Mouse (Mus musculus) monocyte, adult 2 months (primary cell): ENCODE results near the gene Slc25a17.

Experiments
- DNase-seq, 2 experiments: peaks; one replicate each; pipeline ENCODE4 v3.0.0; 2022; ENCODE audit warnings: low spot score in 2 of 2, low read depth in 1 of 2

Slc25a17 gene

GRCm38 (mm10) chr15:81302151-81302808, 58.3 kb downstream of the Slc25a17 start:
- no peak for DNase-seq

GRCm38 (mm10) chr15:81301193-81302070, 59.2 kb downstream of the Slc25a17 start:
- DNase-seq, result peak; percentile 68 to 73

GRCm38 (mm10) chr15:81300520-81301069, 60.0 kb downstream of the Slc25a17 start:
- DNase-seq, result no peak

GRCm38 (mm10) chr15:81299549-81299948, 61.1 kb downstream of the Slc25a17 start:
- no peak for DNase-seq

GRCm38 (mm10) chr15:81298213-81298612, 62.4 kb downstream of the Slc25a17 start:
- DNase-seq, result no peak

- DNase-seq, result no peak
These were observed 63.1 kb downstream of the Slc25a17 start for GRCm38 (mm10) chr15:81297543-81297942.

- DNase-seq, result no peak
These were observed 65.7 kb downstream of the Slc25a17 start for GRCm38 (mm10) chr15:81294897-81295296.

GRCm38 (mm10) chr15:81294386-81294785, 66.2 kb downstream of the Slc25a17 start:
- no peak for DNase-seq

- DNase-seq, result no peak
These were observed 69.9 kb downstream of the Slc25a17 start for GRCm38 (mm10) chr15:81290747-81291146.

GRCm38 (mm10) chr15:81290230-81290629, 70.4 kb downstream of the Slc25a17 start:
- DNase-seq, result no peak

GRCm38 (mm10) chr15:81284121-81284734, 76.4 kb downstream of the Slc25a17 start:
- DNase-seq, result no peak

GRCm38 (mm10) chr15:81278699-81279098, 81.9 kb downstream of the Slc25a17 start:
- DNase-seq, result no peak

GRCm38 (mm10) chr15:81277928-81278327, 82.7 kb downstream of the Slc25a17 start:
- no peak for DNase-seq

GRCm38 (mm10) chr15:81273361-81273760, 87.3 kb downstream of the Slc25a17 start:
- no peak for DNase-seq

- DNase-seq, result no peak
These were observed 88.1 kb downstream of the Slc25a17 start for GRCm38 (mm10) chr15:81272305-81273053.
